Mouse (Mus musculus) adrenal gland, adult 18-20 months (tissue): Measurements from ENCODE around the gene Ipo11. TPM values are rescaled to one million over a fixed set of nuclear protein-coding genes. Genes with fewer than 3 reads are reported as not detected.
"Not testable (repeated sequence)": the region's sequence is repeated elsewhere in the genome, so short reads cannot be mapped to it uniquely, and the experiment has no call there.

Source experiments
- DNase-seq, 2 experiments: peaks; one replicate each; pipeline ENCODE4 v3.0.0; 2021 to 2022; ENCODE audit warnings: low spot score in 2 of 2
- total RNA-seq, 2 experiments: library from RNA; stranded (reverse); gene quantifications; 1 replicate in 1 of 2; 2 replicates in 1 of 2; pipeline ENCODE4 v1.2.3; 2021

Gene Ipo11
- total RNA-seq, 2 experiments from 2014 or later: 31.9 to 36.7 TPM

GRCm38 (mm10) chr13:106907273-106907672, 29.5 kb downstream of the Ipo11 start:
- DNase-seq: no peak

GRCm38 (mm10) chr13:106905154-106905553, 31.6 kb downstream of the Ipo11 start:
- DNase-seq: not testable (repeated sequence)

GRCm38 (mm10) chr13:106904637-106905036, 32.1 kb downstream of the Ipo11 start:
- DNase-seq: no peak

- DNase-seq: no peak
Observed at GRCm38 (mm10) chr13:106894284-106894683, 42.5 kb downstream of the Ipo11 start.

- DNase-seq: no peak
Observed at GRCm38 (mm10) chr13:106893701-106894100, 43.1 kb downstream of the Ipo11 start.

- no peak for DNase-seq
Observed at GRCm38 (mm10) chr13:106893196-106893595, 43.6 kb downstream of the Ipo11 start.

- no peak for DNase-seq
Observed at GRCm38 (mm10) chr13:106887364-106887763, 49.4 kb downstream of the Ipo11 start.

GRCm38 (mm10) chr13:106884249-106884648, 52.5 kb downstream of the Ipo11 start:
- no peak for DNase-seq

GRCm38 (mm10) chr13:106876278-106876677, 60.5 kb downstream of the Ipo11 start:
- DNase-seq: no peak

GRCm38 (mm10) chr13:106865547-106865946, 71.2 kb downstream of the Ipo11 start:
- DNase-seq: no peak

- DNase-seq: no peak
Observed at GRCm38 (mm10) chr13:106858779-106859178, 78.0 kb downstream of the Ipo11 start.

- no peak for DNase-seq
Observed at GRCm38 (mm10) chr13:106856556-106856955, 80.2 kb downstream of the Ipo11 start.

- DNase-seq: no peak
Observed at GRCm38 (mm10) chr13:106847534-106847933, 89.2 kb downstream of the Ipo11 start.

GRCm38 (mm10) chr13:106844928-106845327, 91.8 kb downstream of the Ipo11 start:
- DNase-seq: no peak

GRCm38 (mm10) chr13:106842542-106842941, 94.2 kb downstream of the Ipo11 start:
- no peak for DNase-seq

GRCm38 (mm10) chr13:106838778-106839177, 98.0 kb downstream of the Ipo11 start:
- DNase-seq: no peak

- no peak for DNase-seq
Observed at GRCm38 (mm10) chr13:106836527-106836879, 100.3 kb downstream of the Ipo11 start.

GRCm38 (mm10) chr13:106835844-106836526, 100.8 kb downstream of the Ipo11 start:
- no peak for DNase-seq

- DNase-seq: no peak
Observed at GRCm38 (mm10) chr13:106830029-106830428, 106.7 kb downstream of the Ipo11 start.

- no peak for DNase-seq
Observed at GRCm38 (mm10) chr13:106829327-106829997, 107.3 kb downstream of the Ipo11 start.

- no peak for DNase-seq
Observed at GRCm38 (mm10) chr13:106825618-106826017, 111.1 kb downstream of the Ipo11 start.

GRCm38 (mm10) chr13:106823875-106824191, 112.9 kb downstream of the Ipo11 start:
- no peak for DNase-seq
